Mouse (Mus musculus) heart, postnatal 0 days (tissue): ENCODE results near the gene Hoxa11. TPM values are rescaled to one million over a fixed set of nuclear protein-coding genes. Genes with fewer than 3 reads are reported as not detected.

Experiments used
- ATAC-seq: fragments of 200-750 bp; cut with Nextera tagmentation; 2 replicates; pipeline ENCODE4 v1.8.0; 2017; ENCODE audit warnings: low read depth, moderate number of reproducible peaks, moderate library complexity; ENCODE audit not compliant: insufficient read depth
- DNase-seq: peaks from one replicate; pipeline ENCODE4 v3.0.0-alpha.2; 2016; ENCODE audit warnings: low spot score
- H3K27ac ChIP-seq: fragments of 300-500 bp; sonication (generic); 2 replicates; pipeline ENCODE4 v1.5.1; 2014; ENCODE audit warnings: low read depth, mild to moderate bottlenecking
- H3K27me3 ChIP-seq: fragments of 300-500 bp; sonication (generic); 2 replicates; pipeline ENCODE4 v1.6.1; 2014; ENCODE audit warnings: low read length, mixed read lengths; ENCODE audit not compliant: control insufficient read depth, insufficient read depth
- H3K36me3 ChIP-seq: fragments of 300-500 bp; sonication (generic); replicated peaks from 2 replicates; pipeline ENCODE4 v1.6.1; 2014; ENCODE audit warnings: low read length, mixed read lengths; ENCODE audit not compliant: control insufficient read depth, insufficient read depth
- H3K4me1 ChIP-seq: fragments of 300-500 bp; sonication (generic); 2 replicates; pipeline ENCODE4 v1.6.1; 2014; ENCODE audit warnings: antibody characterized with exemption; ENCODE audit not compliant: control insufficient read depth, insufficient read depth
- H3K4me2 ChIP-seq: fragments of 300-500 bp; sonication (generic); 2 replicates; pipeline ENCODE4 v1.6.1; 2014; ENCODE audit warnings: low read depth, mild to moderate bottlenecking, low read length, moderate library complexity
- H3K4me3 ChIP-seq: fragments of 300-500 bp; sonication (generic); 2 replicates; pipeline ENCODE4 v1.5.1; 2014; ENCODE audit warnings: low read depth, low read length
- H3K9ac ChIP-seq: fragments of 300-500 bp; sonication (generic); replicated peaks from 2 replicates; pipeline ENCODE4 v1.6.1; 2014; ENCODE audit warnings: low read depth, low read length, mixed read lengths
- H3K9me3 ChIP-seq: fragments of 300-500 bp; sonication (generic); replicated peaks from 2 replicates; pipeline ENCODE4 v1.6.1; 2016; ENCODE audit warnings: low read length; ENCODE audit not compliant: control insufficient read depth
- CTCF ChIP-seq: IDR thresholded peaks from 2 replicates; pipeline ENCODE4 v1.5.1; 2016; ENCODE audit warnings: antibody characterized with exemption, control low read depth, low read depth
- EP300 ChIP-seq: IDR thresholded peaks from 2 replicates; pipeline ENCODE4 v1.6.1; 2016; ENCODE audit warnings: antibody characterized with exemption, low read depth
- WGBS: fragments of 180-500 bp; shearing (Covaris S2); extraction: QIAGEN DNeasy Blood & Tissue Kit; methylation state at CpG from one replicate; pipeline ENCODE4 v1.1.7; 2014; 5-methylcytosine and 5-hydroxymethylcytosine counted together
- polyA plus RNA-seq: library from polyadenylated mRNA; unstranded; fragments of >200 nt; fragmentation: Nextera tagmentation; extraction: Ambion mirVana; gene quantifications from 2 replicates; pipeline ENCODE4 v1.2.1, GENCODE M21; 2015
- total RNA-seq: library from RNA; depleted of rRNA; stranded (reverse); fragments of >200 nt; gene quantifications from 2 replicates; pipeline ENCODE4 v1.2.3, GENCODE M21; 2014; ENCODE audit warnings: low replicate concordance

Hoxa11 gene
- total and polyA plus RNA-seq, 2 experiments from 2014 or later, result 0.11 TPM; not detected in 1

- no peaks in the 10 kb centered on the region for H3K36me3 ChIP-seq
- no peak for TF ChIP-seq CTCF
- H3K27me3 ChIP-seq, result peaks cover 100% of the 10 kb centered on the region
- 11% methylated on average over 7 of the region's 7 CpGs for WGBS
- DNase-seq (no peak), ATAC-seq (no peak)
- no peak overlapping the region for H3K4me3 ChIP-seq
- H3K9ac ChIP-seq, result no peak overlapping the region
- H3K4me1 ChIP-seq, result 0 out of 2 replicates have a peak, but pooled peaks cover 3% of the 10 kb centered on the region
- H3K4me2 ChIP-seq, result no peak overlapping the region
- H3K27ac ChIP-seq, result no peak overlapping the region
- H3K9me3 ChIP-seq, result no peaks in the 10 kb centered on the region
These were observed 6.6 kb downstream of the Hoxa11 start for GRCm38 (mm10) chr6:52238976-52239375.

- Histone ChIP-seq H3K27me3 (peaks cover 100% of the 10 kb centered on the region), H3K9ac (no peak overlapping the region), H3K4me3 (no peak overlapping the region), H3K9me3 (no peaks in the 10 kb centered on the region), H3K36me3 (no peaks in the 10 kb centered on the region), H3K4me2 (no peak overlapping the region), H3K27ac (no peak overlapping the region), H3K4me1 (0 out of 2 replicates have a peak, but pooled peaks cover 3% of the 10 kb centered on the region)
- DNase-seq (no peak), ATAC-seq (no peak)
- 7% methylated on average over 7 of the region's 7 CpGs for WGBS
- no peak for TF ChIP-seq EP300
- no peak for TF ChIP-seq CTCF
These were observed 7.5 kb downstream of the Hoxa11 start for GRCm38 (mm10) chr6:52238155-52238545.

- no peak for TF ChIP-seq CTCF
- DNase-seq (no peak), ATAC-seq (no peak)
- WGBS, result 10% methylated on average over 10 of the region's 10 CpGs
- Histone ChIP-seq H3K36me3 (no peaks in the 10 kb centered on the region), H3K4me2 (no peak overlapping the region), H3K9ac (no peak overlapping the region), H3K27me3 (peaks cover 100% of the 10 kb centered on the region), H3K27ac (no peak overlapping the region), H3K4me3 (no peak overlapping the region), H3K9me3 (no peaks in the 10 kb centered on the region), H3K4me1 (0 out of 2 replicates have a peak, but pooled peaks cover 3% of the 10 kb centered on the region)
These were observed 8.1 kb downstream of the Hoxa11 start for GRCm38 (mm10) chr6:52237346-52238154.

- Histone ChIP-seq H3K27me3 (peaks cover 100% of the 10 kb centered on the region), H3K36me3 (no peaks in the 10 kb centered on the region), H3K9me3 (no peaks in the 10 kb centered on the region), H3K4me1 (0 out of 2 replicates have a peak, but pooled peaks cover 3% of the 10 kb centered on the region), H3K4me2 (no peak overlapping the region), H3K9ac (no peak overlapping the region), H3K4me3 (no peak overlapping the region), H3K27ac (no peak overlapping the region)
- WGBS, result 6% methylated on average over 3 of the region's 3 CpGs
- no peak for TF ChIP-seq CTCF
- no peak for TF ChIP-seq EP300
- ATAC-seq (no peak), DNase-seq (no peak)
These were observed 8.8 kb downstream of the Hoxa11 start for GRCm38 (mm10) chr6:52236806-52237205.

- Histone ChIP-seq H3K4me2 (no peak overlapping the region), H3K9me3 (no peaks in the 10 kb centered on the region)
These were observed 9.7 kb downstream of the Hoxa11 start for GRCm38 (mm10) chr6:52235866-52236265.

GRCm38 (mm10) chr6:52235267-52235666 is 10.3 kb downstream of the Hoxa11 start:
- ATAC-seq (no peak), DNase-seq (no peak)
- Histone ChIP-seq H3K27ac (no peak overlapping the region), H3K36me3 (no peaks in the 10 kb centered on the region), H3K27me3 (peaks cover 99% of the 10 kb centered on the region), H3K9me3 (no peaks in the 10 kb centered on the region), H3K9ac (no peak overlapping the region), H3K4me3 (peak overlapping the region; percentile 19; the same call in 1 of the 2 replicates), H3K4me1 (0 out of 2 replicates have a peak, but pooled peaks cover 3% of the 10 kb centered on the region), H3K4me2 (no peak overlapping the region)
- no peak for TF ChIP-seq EP300
- TF ChIP-seq CTCF, result no peak
- 37% methylated on average over 9 of the region's 9 CpGs for WGBS

More at GRCm38 (mm10) chr6:52235866-52236265, 9.7 kb downstream of the Hoxa11 start:
- 0 out of 2 replicates have a peak, but pooled peaks cover 3% of the 10 kb centered on the region for H3K4me1 ChIP-seq
- no peak overlapping the region for H3K27ac ChIP-seq
- no peak overlapping the region for H3K9ac ChIP-seq
- H3K4me3 ChIP-seq, result no peak overlapping the region
- no peak for TF ChIP-seq EP300
- TF ChIP-seq CTCF, result no peak
- 28% methylated on average over 6 of the region's 6 CpGs for WGBS
- ATAC-seq, result no peak
- peaks cover 99% of the 10 kb centered on the region for H3K27me3 ChIP-seq
- no peak for DNase-seq
- no peaks in the 10 kb centered on the region for H3K36me3 ChIP-seq
